Mouse (Mus musculus): ENCODE data around the gene Dmac2.
A peak's percentile ranks its signal among the peaks of the same experiment; 100 is the strongest.

Dmac2 gene

GRCm38 (mm10) chr7:25652244-25652759 lies 33.1 kb downstream of the Dmac2 start:
- no peak for DNase-seq (ENCODE audit: low read depth, low spot score)

GRCm38 (mm10) chr7:25655601-25656428 lies 36.6 kb downstream of the Dmac2 start:
- no peak for DNase-seq (ENCODE audit: low read depth, low spot score)

- no peak for DNase-seq (ENCODE audit: low read depth, low spot score)
These were observed 38.6 kb downstream of the Dmac2 start for GRCm38 (mm10) chr7:25657785-25658184.

- peak; percentile 100 for DNase-seq (ENCODE audit: low read depth, low spot score)
These were observed 39.7 kb downstream of the Dmac2 start, which contains the start of the genes Bckdha and Exosc5 for GRCm38 (mm10) chr7:25658657-25659472. TSS of gene Bckdha (minus strand) at chr7:25658981. TSS of gene Exosc5 (plus strand) at chr7:25659164.

- DNase-seq (ENCODE audit: low read depth, low spot score), result no peak
These were observed 47.2 kb downstream of the Dmac2 start for GRCm38 (mm10) chr7:25666381-25666780.

- no peak for DNase-seq (ENCODE audit: low read depth, low spot score)
These were observed 49.9 kb downstream of the Dmac2 start for GRCm38 (mm10) chr7:25669158-25669557.

- DNase-seq (ENCODE audit: low read depth, low spot score), result no peak
These were observed 50.4 kb downstream of the Dmac2 start for GRCm38 (mm10) chr7:25669631-25670030.

GRCm38 (mm10) chr7:25670096-25670495 lies 50.9 kb downstream of the Dmac2 start:
- DNase-seq (ENCODE audit: low read depth, low spot score), result no peak

- no peak for DNase-seq (ENCODE audit: low read depth, low spot score)
These were observed 52.5 kb downstream of the Dmac2 start for GRCm38 (mm10) chr7:25671686-25672085.

- DNase-seq (ENCODE audit: low read depth, low spot score), result no peak
These were observed 53.2 kb downstream of the Dmac2 start for GRCm38 (mm10) chr7:25672442-25672841.

GRCm38 (mm10) chr7:25674297-25674696 lies 55.1 kb downstream of the Dmac2 start:
- no peak for DNase-seq (ENCODE audit: low read depth, low spot score)

- no peak for DNase-seq (ENCODE audit: low read depth, low spot score)
These were observed 55.6 kb downstream of the Dmac2 start, which contains the start of gene Tmem91 for GRCm38 (mm10) chr7:25674719-25675300. TSS of gene Tmem91 (minus strand) at chr7:25675166.
